Comparison of ENCODE assay signal across 33 mouse cellular contexts in the genomic region with DNA sequence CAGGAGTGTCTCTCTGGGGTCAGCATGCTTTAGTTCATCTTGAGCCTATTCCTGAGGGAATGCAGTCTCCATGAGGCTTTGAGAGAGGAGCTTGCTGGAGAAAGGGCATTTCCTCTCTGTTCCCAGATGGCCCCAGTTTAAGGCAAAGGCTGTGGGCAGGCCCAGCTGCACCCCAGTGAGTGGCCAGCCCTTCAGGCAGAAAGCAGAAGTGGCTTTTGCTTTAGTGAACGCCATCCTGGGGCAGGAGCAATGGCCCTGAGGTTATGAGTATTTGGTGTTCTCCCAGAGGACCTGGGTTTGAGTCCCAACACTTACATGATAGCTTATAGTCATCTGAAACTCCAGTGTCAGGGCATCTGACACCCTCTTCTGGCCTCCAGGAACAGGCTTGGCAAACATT. TPM values are rescaled to one million over a fixed set of nuclear protein-coding genes. Genes with fewer than 3 reads are reported as not detected.
A peak's percentile ranks its signal among the peaks of the same experiment; 100 is the strongest.
DNase-seq lines count a peak whose midpoint lies in the region; ATAC-seq and TF ChIP-seq lines count a peak whose summit lies in the region.
"Had no signal": no experiment of that assay in that cellular context is flagged by ENCODE, and none has a peak within 500 bp of the region (broad histone marks: within the 10 kb centered on the region; RNA-seq: fewer than 3 reads in every experiment).

No protein-coding gene starts in this region.

- H3K36me3 ChIP-seq in lung, embryonic 14.5 days (ENCODE audit: insufficient read depth) = no peaks in the 10 kb centered on the region
- H3K36me3 ChIP-seq in macrophage (ENCODE audit: inconsistent target) = no peaks in the 10 kb centered on the region
- H3K36me3 ChIP-seq in splenic B cell, adult 2 months (ENCODE audit: control insufficient read depth, insufficient read depth, low read length, poor library complexity, severe bottlenecking) = no peaks in the 10 kb centered on the region
- no peaks in the 10 kb centered on the region for H3K36me3 ChIP-seq in intestine, embryonic 16.5 days (ENCODE audit: control insufficient read depth, insufficient read depth, low read length)
- H3K36me3 ChIP-seq: embryonic facial prominence, embryonic 15.5 days; forebrain, embryonic 15.5 days; heart, embryonic 15.5 days; hindbrain, embryonic 15.5 days; intestine, embryonic 15.5 days; limb, embryonic 13.5 days; liver, embryonic 13.5 days; midbrain, embryonic 10.5 days had no signal

- H3K4me3 ChIP-seq in lung, embryonic 14.5 days (ENCODE audit: low read depth, low read length) = no peak overlapping the region
- no peak overlapping the region for H3K4me3 ChIP-seq in bone marrow macrophage, adult 2 months (ENCODE audit: insufficient read depth, low read length)
- no peak overlapping the region for H3K4me3 ChIP-seq in macrophage (ENCODE audit: inconsistent target)
- no peak overlapping the region for H3K4me3 ChIP-seq in intestine, embryonic 16.5 days (ENCODE audit: low read length)
- H3K4me3 ChIP-seq: embryonic facial prominence, embryonic 15.5 days; forebrain, embryonic 15.5 days; heart, adult 2 months; heart, embryonic 15.5 days; hindbrain, embryonic 15.5 days; intestine, embryonic 15.5 days; layer of hippocampus, adult 2 months; limb, embryonic 13.5 days; liver, embryonic 13.5 days; midbrain, embryonic 10.5 days had no signal

- WGBS in lung, embryonic 14.5 days = 56% methylated on average over 1 of the region's 1 CpGs
- WGBS in macrophage (ENCODE audit: missing documents) = 0% methylated on average over 1 of the region's 1 CpGs
- 69% methylated on average over 1 of the region's 1 CpGs for WGBS in intestine, embryonic 16.5 days

- H3K27ac ChIP-seq in lung, embryonic 14.5 days (ENCODE audit: low read depth) = peak overlapping the region; percentile 55; the same call in 1 of the 2 replicates
- peak overlapping the region; percentile 42 for H3K27ac ChIP-seq in bone marrow macrophage, adult 2 months (ENCODE audit: insufficient read depth, low read depth, low read length)
- H3K27ac ChIP-seq in macrophage = 0 out of 2 replicates have a peak overlapping the region, but pooled peaks have one; percentile 7
- no peak overlapping the region for H3K27ac ChIP-seq in intestine, embryonic 16.5 days (ENCODE audit: low read length)
- H3K27ac ChIP-seq: embryonic facial prominence, embryonic 15.5 days; forebrain, embryonic 15.5 days; heart, adult 2 months; heart, embryonic 15.5 days; hindbrain, embryonic 15.5 days; intestine, embryonic 15.5 days; layer of hippocampus, adult 2 months; limb, embryonic 13.5 days; liver, embryonic 13.5 days; midbrain, embryonic 10.5 days had no signal

- no peak overlapping the region for H3K4me2 ChIP-seq in lung, embryonic 14.5 days
- H3K4me2 ChIP-seq in intestine, embryonic 16.5 days (ENCODE audit: low read depth, low read length) = no peak overlapping the region
- H3K4me2 ChIP-seq: embryonic facial prominence, embryonic 15.5 days; forebrain, embryonic 15.5 days; heart, embryonic 15.5 days; hindbrain, embryonic 15.5 days; intestine, embryonic 15.5 days; limb, embryonic 13.5 days; liver, embryonic 13.5 days had no signal

- no peak for TF ChIP-seq CTCF in lung, embryonic 14.5 days (IDR thresholded peaks at IDR 0.05; ENCODE audit: low read depth)
- TF ChIP-seq CTCF in bone marrow macrophage, adult 2 months (IDR thresholded peaks at IDR 0.05; ENCODE audit: low read depth, low read length) = no peak

- no peak for DNase-seq in lung, embryonic 14.5 days
- DNase-seq in lung, adult 18-20 months = no peak
- DNase-seq in splenic B cell, adult 2 months (ENCODE audit: low read depth, low spot score) = peak; percentile 22
- DNase-seq in yolk sac, embryonic 10.5 days (ENCODE audit: low spot score) = no peak
- DNase-seq: adrenal gland, postnatal 14 days; B cell, adult 2 months; cerebellum, adult 8-10 months; cerebellum, postnatal 36 days; gastrocnemius, postnatal 25 days; heart, postnatal 4 days; kidney, adult 9 months; kidney, postnatal 14 days; layer of hippocampus, postnatal 36 days; liver, embryonic 13.5 days; lung, postnatal 14 days; right cerebral cortex, postnatal 14 days had no signal

- H3K9ac ChIP-seq in lung, embryonic 14.5 days = no peak overlapping the region
- H3K9ac ChIP-seq in intestine, embryonic 16.5 days (ENCODE audit: low read depth, low read length) = no peak overlapping the region
- H3K9ac ChIP-seq: embryonic facial prominence, embryonic 15.5 days; forebrain, embryonic 15.5 days; heart, embryonic 15.5 days; hindbrain, embryonic 15.5 days; intestine, embryonic 15.5 days; limb, embryonic 13.5 days; liver, embryonic 13.5 days had no signal

- no peaks in the 10 kb centered on the region for H3K9me3 ChIP-seq in lung, embryonic 14.5 days (ENCODE audit: low read depth, low read length)
- H3K9me3 ChIP-seq in intestine, embryonic 16.5 days (ENCODE audit: control insufficient read depth, low read length) = no peaks in the 10 kb centered on the region
- H3K9me3 ChIP-seq: embryonic facial prominence, embryonic 15.5 days; forebrain, embryonic 15.5 days; heart, embryonic 15.5 days; hindbrain, embryonic 15.5 days; intestine, embryonic 15.5 days; limb, embryonic 13.5 days; liver, embryonic 13.5 days had no signal

- peaks cover 5% of the 10 kb centered on the region for H3K4me1 ChIP-seq in lung, embryonic 14.5 days (ENCODE audit: insufficient read depth)
- H3K4me1 ChIP-seq in bone marrow macrophage, adult 2 months (ENCODE audit: control insufficient read depth, insufficient read depth, low read length) = peaks cover 30% of the 10 kb centered on the region
- peaks cover 8% of the 10 kb centered on the region; the same call in 1 of the 2 replicates for H3K4me1 ChIP-seq in intestine, embryonic 16.5 days (ENCODE audit: control insufficient read depth, insufficient read depth, low read length)

- no peaks in the 10 kb centered on the region for H3K79me2 ChIP-seq in macrophage (ENCODE audit: inconsistent target)

- H3K27me3 ChIP-seq in lung, embryonic 14.5 days (ENCODE audit: insufficient read depth, low read length) = no peaks in the 10 kb centered on the region
- no peaks in the 10 kb centered on the region for H3K27me3 ChIP-seq in splenic B cell, adult 2 months (ENCODE audit: control insufficient read depth, insufficient read depth, low read length, poor library complexity, severe bottlenecking)
- H3K27me3 ChIP-seq in intestine, embryonic 16.5 days (replicated peaks; ENCODE audit: control insufficient read depth, insufficient read depth, low read length) = no peaks in the 10 kb centered on the region
- H3K27me3 ChIP-seq: embryonic facial prominence, embryonic 15.5 days; forebrain, embryonic 15.5 days; heart, embryonic 15.5 days; hindbrain, embryonic 15.5 days; intestine, embryonic 15.5 days; limb, embryonic 13.5 days had no signal

- no peak for TF ChIP-seq POLR2A in bone marrow macrophage, adult 2 months (IDR thresholded peaks at IDR 0.05; ENCODE audit: borderline replicate concordance, low read depth, low read length)

- no peak for ATAC-seq in lung, embryonic 14.5 days (ENCODE audit: insufficient read depth)
- ATAC-seq in intestine, embryonic 16.5 days = no peak
- ATAC-seq: forebrain, embryonic 15.5 days; intestine, embryonic 15.5 days had no signal

RNA-seq across cellular contexts. Expression of gene Gpr142, which starts 22.6 kb away (rescaled TPM):
- 0.28 TPM in 1 of 2 replicates, not detected in the other for polyA plus RNA-seq in lung, embryonic 14.5 days (2014; fragmentation: Nextera tagmentation; extraction: Ambion mirVana)
- polyA plus RNA-seq in bone marrow macrophage, adult 2 months (2012; ENCODE audit: insufficient read depth, insufficient read length, missing spikeins) = not detected in 2 replicates
- total RNA-seq in macrophage (2018; cell fraction: chromatin; rRNA removed) = not detected
- total RNA-seq in macrophage (2018; cell fraction: cytosol; rRNA removed) = not detected
- total RNA-seq in macrophage (2018; cell fraction: nucleus; rRNA removed) = not detected
- polyA plus RNA-seq in macrophage (2018) = not detected in 3 replicates
- polyA plus RNA-seq in intestine, embryonic 16.5 days (2015; fragmentation: Nextera tagmentation; extraction: Ambion mirVana) = 0.20 and 0.43 TPM in 2 replicates
- total RNA-seq: adrenal gland, postnatal 14 days; gastrocnemius, postnatal 25 days; heart, adult 2 months; heart, postnatal 4 days; layer of hippocampus, adult 2 months; layer of hippocampus, postnatal 36 days; left cerebral cortex, postnatal 14 days; MEL; midbrain, postnatal 0 days had no signal
- polyA plus RNA-seq: embryonic facial prominence, embryonic 15.5 days; forebrain, embryonic 15.5 days; heart, adult 2 months; heart, embryonic 15.5 days; hindbrain, embryonic 15.5 days; limb, embryonic 13.5 days; liver, embryonic 13.5 days; midbrain, postnatal 0 days; neural tube, embryonic 11.5 days; testis, adult 2 months had no signal

RNA-seq across cellular contexts. Expression of gene Btbd17, which starts 25.6 kb away (rescaled TPM):
- polyA plus RNA-seq in lung, embryonic 14.5 days (2014; fragmentation: Nextera tagmentation; extraction: Ambion mirVana) = 0.65 and 1.3 TPM in 2 replicates
- polyA plus RNA-seq in bone marrow macrophage, adult 2 months (2012; ENCODE audit: insufficient read depth, insufficient read length, missing spikeins) = not detected in 2 replicates
- not detected for total RNA-seq in macrophage (2018; cell fraction: chromatin; rRNA removed)
- under 1 TPM in 3 of 26 experiments, not detected in 23; 0.09 to 0.39 (median 0.13) TPM for total RNA-seq in macrophage (2018; cell fraction: cytosol; rRNA removed)
- total RNA-seq in macrophage (2018; cell fraction: nucleus; rRNA removed) = under 1 TPM in 1 of 26 experiments, not detected in 25; 0.91 TPM
- not detected in 3 replicates for polyA plus RNA-seq in macrophage (2018)
- 0.71 and 0.87 TPM in 2 replicates for polyA plus RNA-seq in intestine, embryonic 16.5 days (2015; fragmentation: Nextera tagmentation; extraction: Ambion mirVana)
- total RNA-seq: adrenal gland, postnatal 14 days; gastrocnemius, postnatal 25 days; heart, adult 2 months; MEL had no signal

RNA-seq across cellular contexts. Expression of gene Gprc5c, which starts 29.6 kb away (rescaled TPM):
- 34.7 and 39.2 TPM in 2 replicates for polyA plus RNA-seq in lung, embryonic 14.5 days (2014; fragmentation: Nextera tagmentation; extraction: Ambion mirVana)
- 35.4 and 38.0 TPM in 2 replicates for polyA plus RNA-seq in bone marrow macrophage, adult 2 months (2012; ENCODE audit: insufficient read depth, insufficient read length, missing spikeins)
- total RNA-seq in macrophage (2018; cell fraction: chromatin; rRNA removed) = 10 to 100 TPM in 7 of 26 experiments, 1 to 10 TPM in 11, under 1 TPM in 4, not detected in 4; 0.29 to 37.9 (median 4.5) TPM
- total RNA-seq in macrophage (2018; cell fraction: cytosol; rRNA removed) = 10 to 100 TPM in 13 of 26 experiments, 1 to 10 TPM in 1, under 1 TPM in 12; 0.25 to 28.6 (median 6.9) TPM
- 10 to 100 TPM in 12 of 26 experiments, 1 to 10 TPM in 7, under 1 TPM in 7; 0.29 to 35.6 (median 4.1) TPM for total RNA-seq in macrophage (2018; cell fraction: nucleus; rRNA removed)
- polyA plus RNA-seq in macrophage (2018) = 1.8 to 17.4 TPM (median 8.2 TPM) in 3 replicates
- 10.5 and 10.9 TPM in 2 replicates for polyA plus RNA-seq in intestine, embryonic 16.5 days (2015; fragmentation: Nextera tagmentation; extraction: Ambion mirVana)
- total RNA-seq: MEL had no signal

RNA-seq across cellular contexts. Expression of gene Kif19a, which starts 56.1 kb away (rescaled TPM):
- 0.29 TPM in 1 of 2 replicates, not detected in the other for polyA plus RNA-seq in lung, embryonic 14.5 days (2014; fragmentation: Nextera tagmentation; extraction: Ambion mirVana)
- polyA plus RNA-seq in bone marrow macrophage, adult 2 months (2012; ENCODE audit: insufficient read depth, insufficient read length, missing spikeins) = 2.5 and 3.0 TPM in 2 replicates
- 10 to 100 TPM in 1 of 26 experiments, 1 to 10 TPM in 24, under 1 TPM in 1; 0.17 to 10.1 (median 6.6) TPM for total RNA-seq in macrophage (2018; cell fraction: chromatin; rRNA removed)
- total RNA-seq in macrophage (2018; cell fraction: cytosol; rRNA removed) = 1 to 10 TPM; 1.1 to 3.4 (median 1.7) TPM
- 10 to 100 TPM in 1 of 26 experiments, 1 to 10 TPM in 23, under 1 TPM in 2; 0.65 to 10.4 (median 3.6) TPM for total RNA-seq in macrophage (2018; cell fraction: nucleus; rRNA removed)
- polyA plus RNA-seq in macrophage (2018) = 0.67 to 2.7 TPM (median 1.9 TPM) in 3 replicates
- 0.15 and 0.51 TPM in 2 replicates for polyA plus RNA-seq in intestine, embryonic 16.5 days (2015; fragmentation: Nextera tagmentation; extraction: Ambion mirVana)
- total RNA-seq: MEL had no signal
